Mouse (Mus musculus) megakaryocyte-erythroid progenitor cell, adult 5 weeks (primary cell): ENCODE results near the gene Tmem9. TPM values are rescaled to one million over a fixed set of nuclear protein-coding genes. Genes with fewer than 3 reads are reported as not detected.

Experiments
- polyA plus RNA-seq: library from polyadenylated mRNA; stranded (reverse); fragments of >175 nt; gene quantifications from 2 replicates; pipeline ENCODE4 v1.2.3, GENCODE M21; 2012

Gene Tmem9
- 16.8 and 27.9 TPM in 2 replicates for polyA plus RNA-seq

GRCm38 (mm10) chr1:136007211-136008158 is at the start of gene Tmem9:
TSS of gene Tmem9 (plus strand) at chr1:136008150.

GRCm38 (mm10) chr1:136006292-136006748 is 1.6 kb upstream of the Tmem9 start, which contains the start of gene Igfn1:
TSS of gene Igfn1 (minus strand) at chr1:136006342.

GRCm38 (mm10) chr1:136050312-136051012 is 42.5 kb downstream of the Tmem9 start, which contains the start of gene Ascl5:
TSS of gene Ascl5 (plus strand) at chr1:136050804.

GRCm38 (mm10) chr1:136052547-136052946 is 44.6 kb downstream of the Tmem9 start, which contains the start of gene Cacna1s:
TSS of gene Cacna1s (plus strand) at chr1:136052750.

Other genes starting within 250 kb of the Tmem9 start
- gene Phlda3, start 242.0 kb upstream of the Tmem9 start, polyA plus RNA-seq: 2.9 and 3.8 TPM in 2 replicates
- 0.30 and 0.36 TPM in 2 replicates for gene Tnni1, start 228.7 kb upstream of the Tmem9 start, polyA plus RNA-seq
- gene Lad1, start 189.6 kb upstream of the Tmem9 start, polyA plus RNA-seq: 0.02 and 0.09 TPM in 2 replicates
- not detected in 2 replicates for gene Tnnt2, start 171.8 kb upstream of the Tmem9 start, polyA plus RNA-seq
- gene Pkp1, start 88.9 kb upstream of the Tmem9 start, polyA plus RNA-seq: not detected in 2 replicates
- not detected in 2 replicates for gene Igfn1, start 1.8 kb upstream of the Tmem9 start, polyA plus RNA-seq
- gene Ascl5, start 42.7 kb downstream of the Tmem9 start, polyA plus RNA-seq: 0.13 TPM in 1 of 2 replicates, not detected in the other
- 0.06 and 0.22 TPM in 2 replicates for gene Cacna1s, start 44.6 kb downstream of the Tmem9 start, polyA plus RNA-seq
- 18.6 and 20.0 TPM in 2 replicates for gene Kif21b, start 123.2 kb downstream of the Tmem9 start, polyA plus RNA-seq
- not detected in 2 replicates for gene Mroh3, start 204.7 kb downstream of the Tmem9 start, polyA plus RNA-seq
- gene Inava, start 226.1 kb downstream of the Tmem9 start, polyA plus RNA-seq: 0.22 and 0.51 TPM in 2 replicates